Mouse (Mus musculus) liver, postnatal 0 days (tissue): ENCODE measurements around the gene Mgat4e. TPM values are rescaled to one million over a fixed set of nuclear protein-coding genes. Genes with fewer than 3 reads are reported as not detected.
"Not testable (repeated sequence)": the region's sequence is repeated elsewhere in the genome, so short reads cannot be mapped to it uniquely, and the experiment has no call there.

ENCODE experiments used
- ATAC-seq: fragments of 200-750 bp; cut with Nextera tagmentation; 2 replicates; pipeline ENCODE4 v1.8.0; 2017; ENCODE audit warnings: mild to moderate bottlenecking, moderate library complexity
- DNase-seq: peaks from one replicate; pipeline ENCODE4 v3.0.0-alpha.2; 2016
- H3K27ac ChIP-seq: fragments of 300-500 bp; sonication (generic); 2 replicates; pipeline ENCODE4 v1.5.1; 2014; ENCODE audit warnings: antibody characterized with exemption, moderate library complexity, mild to moderate bottlenecking, low read depth
- H3K27me3 ChIP-seq: fragments of 300-500 bp; sonication (generic); 2 replicates; pipeline ENCODE4 v1.6.1; 2014; ENCODE audit warnings: low read length, control low read depth, mixed read lengths; ENCODE audit not compliant: insufficient read depth
- H3K36me3 ChIP-seq: fragments of 300-500 bp; sonication (generic); replicated peaks from 2 replicates; pipeline ENCODE4 v1.6.1; 2014; ENCODE audit warnings: mild to moderate bottlenecking, control low read depth, low read length, moderate library complexity, mixed read lengths; ENCODE audit not compliant: insufficient read depth
- H3K4me1 ChIP-seq: fragments of 300-500 bp; sonication (generic); 2 replicates; pipeline ENCODE4 v1.6.1; 2014; ENCODE audit warnings: antibody characterized with exemption, mild to moderate bottlenecking, control low read depth; ENCODE audit not compliant: insufficient read depth
- H3K4me2 ChIP-seq: fragments of 300-500 bp; sonication (generic); 2 replicates; pipeline ENCODE4 v1.6.1; 2014; ENCODE audit warnings: low read depth, mild to moderate bottlenecking, low read length, moderate library complexity, mixed read lengths
- H3K4me3 ChIP-seq: fragments of 300-500 bp; sonication (generic); 2 replicates; pipeline ENCODE4 v1.5.1; 2014; ENCODE audit warnings: low read depth, low read length
- H3K9ac ChIP-seq: fragments of 300-500 bp; sonication (generic); replicated peaks from 2 replicates; pipeline ENCODE4 v1.6.1; 2014; ENCODE audit warnings: mild to moderate bottlenecking, moderate library complexity
- H3K9me3 ChIP-seq: fragments of 300-500 bp; sonication (generic); 2 replicates; pipeline ENCODE4 v1.6.1; 2016; ENCODE audit warnings: mild to moderate bottlenecking, control low read depth, low read length, mixed read lengths
- CTCF ChIP-seq: sonication (generic); IDR thresholded peaks from 2 replicates; pipeline ENCODE4 v1.5.1; 2016; ENCODE audit warnings: antibody characterized with exemption, low read depth
- EP300 ChIP-seq: IDR thresholded peaks from 2 replicates; pipeline ENCODE4 v1.6.1; 2016; ENCODE audit warnings: antibody characterized with exemption, low read depth, mild to moderate bottlenecking
- WGBS: fragments of 180-500 bp; shearing (Covaris S2); extraction: QIAGEN DNeasy Blood & Tissue Kit; methylation state at CpG from one replicate; pipeline ENCODE4 v1.1.7; 2014; ENCODE audit not compliant: insufficient replicate concordance; 5-methylcytosine and 5-hydroxymethylcytosine counted together
- polyA plus RNA-seq: library from polyadenylated mRNA; unstranded; fragments of >200 nt; fragmentation: Nextera tagmentation; extraction: Ambion mirVana; gene quantifications from 2 replicates; pipeline ENCODE4 v1.2.1, GENCODE M21; 2015

Mgat4e gene
- polyA plus RNA-seq, 1 experiment from 2014 or later, result not detected

GRCm38 (mm10) chr1:134518677-134519076 is 30.8 kb downstream of the Mgat4e start:
- 2% methylated on average over 7 of the region's 7 CpGs for WGBS
- TF ChIP-seq EP300, result no peak
- peak; percentile 94 for TF ChIP-seq CTCF
- DNase-seq, result peak; percentile 89
- Histone ChIP-seq H3K36me3 (no peaks in the 10 kb centered on the region), H3K27ac (no peak overlapping the region), H3K27me3 (peaks cover 1% of the 10 kb centered on the region; the same call in 1 of the 2 replicates), H3K4me3 (no peak overlapping the region), H3K4me1 (peaks cover 13% of the 10 kb centered on the region), H3K9ac (no peak overlapping the region), H3K9me3 (no peaks in the 10 kb centered on the region), H3K4me2 (no peak overlapping the region)
- ATAC-seq, result peak; percentile 89

- H3K4me1 ChIP-seq, result peaks cover 18% of the 10 kb centered on the region
- not testable (repeated sequence) for DNase-seq, H3K9me3 ChIP-seq, ATAC-seq, H3K4me3 ChIP-seq, H3K36me3 ChIP-seq, H3K9ac ChIP-seq, H3K27ac ChIP-seq, H3K4me2 ChIP-seq, H3K27me3 ChIP-seq
- 82% methylated on average over 11 of the region's 14 CpGs for WGBS
Observed at GRCm38 (mm10) chr1:134517841-134518240, 31.6 kb downstream of the Mgat4e start.

- Histone ChIP-seq H3K4me3 (no peak overlapping the region), H3K4me1 (peaks cover 18% of the 10 kb centered on the region; the same call in 1 of the 2 replicates), H3K36me3 (no peaks in the 10 kb centered on the region), H3K27me3 (peaks cover 21% of the 10 kb centered on the region; the same call in 1 of the 2 replicates), H3K9ac (no peak overlapping the region), H3K9me3 (no peaks in the 10 kb centered on the region), H3K27ac (no peak overlapping the region), H3K4me2 (no peak overlapping the region)
- ATAC-seq (no peak), DNase-seq (no peak)
- TF ChIP-seq EP300, result no peak
- no peak for TF ChIP-seq CTCF
- 57% methylated on average over 4 of the region's 4 CpGs for WGBS
Observed at GRCm38 (mm10) chr1:134516491-134517198, 32.8 kb downstream of the Mgat4e start.

- TF ChIP-seq EP300, result no peak
- no peak for TF ChIP-seq CTCF
- H3K4me2 ChIP-seq, result no peak overlapping the region
- peaks cover 22% of the 10 kb centered on the region; the same call in 1 of the 2 replicates for H3K27me3 ChIP-seq
- no peak overlapping the region for H3K9ac ChIP-seq
- no peaks in the 10 kb centered on the region for H3K9me3 ChIP-seq
- H3K27ac ChIP-seq, result no peak overlapping the region
- peaks cover 13% of the 10 kb centered on the region; the same call in 1 of the 2 replicates for H3K4me1 ChIP-seq
- no peaks in the 10 kb centered on the region for H3K36me3 ChIP-seq
- DNase-seq (no peak), ATAC-seq (no peak)
- 72% methylated on average over 2 of the region's 2 CpGs for WGBS
- no peak overlapping the region for H3K4me3 ChIP-seq
Observed at GRCm38 (mm10) chr1:134515891-134516290, 33.6 kb downstream of the Mgat4e start.

- H3K27me3 ChIP-seq, result peaks cover 22% of the 10 kb centered on the region; the same call in 1 of the 2 replicates
- no peak overlapping the region for H3K27ac ChIP-seq
- 0 out of 2 replicates have a peak, but pooled peaks cover 6% of the 10 kb centered on the region for H3K4me1 ChIP-seq
- peak overlapping the region; percentile 72 for H3K4me2 ChIP-seq
- peak overlapping the region; percentile 22; the same call in 1 of the 2 replicates for H3K9ac ChIP-seq
- H3K9me3 ChIP-seq, result no peaks in the 10 kb centered on the region
- DNase-seq (no peak), ATAC-seq (no peak)
- TF ChIP-seq EP300 (no peak), CTCF (no peak)
- peak overlapping the region; percentile 38 for H3K4me3 ChIP-seq
- WGBS, result 48% methylated on average over 16 of the region's 16 CpGs
- no peaks in the 10 kb centered on the region for H3K36me3 ChIP-seq
Observed at GRCm38 (mm10) chr1:134513876-134514590, 35.4 kb downstream of the Mgat4e start.

GRCm38 (mm10) chr1:134513312-134513860 is 36.1 kb downstream of the Mgat4e start:
- Histone ChIP-seq H3K27me3 (peaks cover 22% of the 10 kb centered on the region; the same call in 1 of the 2 replicates), H3K9ac (peak overlapping the region; percentile 22; the same call in 1 of the 2 replicates), H3K27ac (no peak overlapping the region), H3K9me3 (no peaks in the 10 kb centered on the region), H3K4me3 (peak overlapping the region; percentile 38), H3K4me1 (0 out of 2 replicates have a peak, but pooled peaks cover 6% of the 10 kb centered on the region), H3K36me3 (0 out of 2 replicates have a peak, but pooled peaks cover 2% of the 10 kb centered on the region), H3K4me2 (peak overlapping the region; percentile 72)
- DNase-seq (peak; percentile 32), ATAC-seq (peak; percentile 51; the same call in 1 of the 2 replicates)
- WGBS, result 3% methylated on average over 38 of the region's 38 CpGs
- TF ChIP-seq EP300, result no peak
- no peak for TF ChIP-seq CTCF
